Mouse (Mus musculus): Measurements from ENCODE around the gene Slc25a39.

- TF ChIP-seq CTCF (IDR thresholded peaks at IDR 0.05; ENCODE audit: low read depth, low read length) (no peak), POLR2A (IDR thresholded peaks at IDR 0.05; ENCODE audit: extremely low read depth, insufficient read depth, low read length) (no peak)
Observed at GRCm38 (mm10) chr11:102445264-102445890, 37.6 kb upstream of the Slc25a39 start.
